Mouse (Mus musculus) left cerebral cortex, adult 2 months (tissue): ENCODE data around the gene Zic5. TPM values are rescaled to one million over a fixed set of nuclear protein-coding genes. Genes with fewer than 3 reads are reported as not detected.

Experiments
- DNase-seq, 2 experiments: peaks; one replicate each; pipeline ENCODE4 v3.0.0; 2021 to 2022; ENCODE audit warnings: low spot score in 2 of 2, mixed read lengths in 1 of 2; ENCODE audit errors: extremely low spot score in 1 of 2
- H3K27ac ChIP-seq: fragments of 200-600 bp; 2 replicates; pipeline ENCODE4 v1.8.1; 2022
- H3K4me3 ChIP-seq: fragments of 200-600 bp; 2 replicates; pipeline ENCODE4 v1.8.1; 2022
- CTCF ChIP-seq: fragments of 200-600 bp; IDR thresholded peaks from 2 replicates; pipeline ENCODE4 v1.8.1; 2022; ENCODE audit warnings: antibody characterized with exemption, mild to moderate bottlenecking, moderate library complexity
- intact Hi-C: fragments of 180-260 bp; cut with DNase I; formaldehyde crosslinking; loops from one replicate; pipeline ENCODE4 v1.15.1; 2025
- long read RNA-seq, 2 experiments: library from polyadenylated mRNA; stranded (forward); transcript quantifications; one replicate each; pipeline ENCODE4 v2.0.0; 2021; ENCODE audit warnings: borderline mapping rate in 2 of 2
- total RNA-seq, 2 experiments: library from RNA; stranded (reverse); gene quantifications; 2 replicates each; pipeline ENCODE4 v1.2.3; 2021

Zic5 gene
- total RNA-seq, result 1 to 10 TPM; 4.1 to 4.8 TPM
- long read RNA-seq, experiment 1, full-length matches to known transcripts, result 3 of 3 reads
- long read RNA-seq, experiment 1, partial matches to known transcripts, result 0 of 3 reads
- long read RNA-seq, experiment 1, other reads (novel, unspliced or antisense), result 0 of 3 reads
- long read RNA-seq, experiment 2, result 0 reads

DNA sequence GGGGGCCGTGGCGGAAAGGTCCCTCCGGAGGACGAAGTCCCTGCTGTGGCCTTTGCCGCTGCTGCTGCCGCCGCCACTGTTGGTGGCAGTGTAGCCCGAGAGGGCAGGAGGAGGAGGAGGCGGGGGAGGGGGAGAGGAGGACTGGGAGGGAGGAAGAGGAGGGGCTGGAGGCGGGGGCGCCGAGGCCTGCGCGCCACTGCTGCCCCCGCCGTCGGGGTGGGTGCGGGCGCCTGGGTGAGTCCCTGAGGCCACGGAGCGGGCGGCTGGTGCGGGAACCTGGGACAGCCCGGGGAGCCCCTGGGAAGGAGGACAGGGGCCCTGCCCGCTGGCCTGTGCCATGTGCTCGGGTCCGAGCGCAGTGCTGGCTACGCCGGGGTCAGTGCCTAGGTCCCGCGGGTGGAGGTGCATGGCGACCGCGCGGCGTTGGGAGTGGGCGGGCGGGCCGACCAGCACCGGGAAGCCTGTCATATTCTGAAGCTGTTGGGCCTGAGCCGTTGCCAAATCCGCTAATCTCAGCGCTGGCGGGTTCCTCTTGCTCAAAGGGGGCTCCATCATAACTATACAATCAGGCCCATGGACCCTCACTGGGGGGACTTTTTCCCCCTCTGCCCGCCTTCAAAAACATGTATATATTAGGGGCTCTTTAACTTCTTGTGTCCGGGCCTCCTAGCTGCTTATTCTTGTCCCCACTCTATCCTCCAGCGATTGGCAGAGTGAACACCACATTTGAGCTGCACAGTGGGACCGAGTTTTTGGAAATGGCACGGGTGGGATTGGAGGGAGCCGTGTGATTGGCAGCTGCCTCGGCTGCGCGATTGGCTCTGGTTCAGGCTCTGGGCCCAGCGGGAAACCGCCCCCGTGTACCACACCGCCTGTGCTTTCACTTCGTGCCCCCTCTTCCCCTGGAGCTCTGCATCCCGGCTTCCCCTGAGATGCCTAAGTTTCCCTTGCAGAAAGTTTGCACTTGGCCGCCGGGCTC, at the start of gene Zic5:
Gene Zic5, minus strand, starts transcription at position 915 of the 979 bp plus-strand sequence.
- Histone ChIP-seq H3K27ac (peak within 1 kb of the TSS; percentile 81), H3K4me3 (peak within 1 kb of the TSS; percentile 51)
- no peak for TF ChIP-seq CTCF
- no peak for DNase-seq
- intact Hi-C loops, result loop anchor here (10.0 kb wide), 1 partner anchor 360 kb away; the partner anchor contains the start of gene Tm9sf2

DNA sequence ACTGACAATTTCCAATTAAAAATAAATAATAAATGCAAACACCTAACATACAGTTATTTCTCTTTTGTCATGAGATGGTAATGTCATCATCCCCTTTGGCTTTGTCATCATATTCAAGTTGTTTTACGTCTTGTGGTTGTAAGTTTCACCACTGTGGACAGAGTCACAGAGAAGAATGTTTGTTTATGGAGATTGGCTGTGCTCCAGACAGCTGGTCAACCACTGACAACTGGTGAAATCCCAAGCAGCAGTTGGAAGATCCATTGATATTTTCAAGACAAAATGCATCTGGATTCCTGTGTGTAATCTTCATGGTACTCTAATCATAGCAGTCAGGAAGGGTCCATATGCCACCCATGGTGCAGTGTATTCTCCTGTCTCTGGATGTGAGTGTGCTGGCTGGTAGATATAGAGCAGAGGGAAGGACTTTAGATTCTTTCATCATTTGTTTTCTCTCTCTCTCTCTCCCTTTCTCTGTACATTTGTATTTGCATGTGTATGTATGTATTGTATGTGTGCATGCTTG, 48.1 kb upstream of the Zic5 start:
- intact Hi-C loops, result loop anchor here (5.0 kb wide), 1 partner anchor 364 kb away; no protein-coding TSS in a partner anchor
- H3K27ac ChIP-seq, result no peak overlapping the region
- H3K4me3 ChIP-seq, result no peak overlapping the region
- TF ChIP-seq CTCF, result no peak
- no peak for DNase-seq

DNA sequence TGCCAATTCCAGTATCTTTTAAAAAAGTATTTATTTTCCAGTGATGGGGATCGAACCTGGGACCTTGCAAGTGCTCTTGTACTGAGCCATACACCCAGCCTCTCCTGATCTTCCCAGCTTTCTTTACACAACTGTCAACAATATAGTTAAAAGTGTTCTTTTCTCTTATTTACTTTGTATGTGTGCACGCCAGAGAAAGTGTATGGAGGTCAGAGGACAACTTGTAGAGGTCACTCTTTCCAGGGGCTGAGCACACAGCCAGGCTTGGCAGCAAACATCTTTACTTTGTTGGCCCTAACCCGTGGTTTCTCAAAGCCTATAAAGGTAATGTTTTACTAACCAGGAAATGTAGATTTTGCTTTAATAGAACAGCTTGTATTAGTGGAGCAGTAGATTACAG, 46.0 kb upstream of the Zic5 start:
- H3K4me3 ChIP-seq, result no peak overlapping the region
- DNase-seq, result no peak
- H3K27ac ChIP-seq, result no peak overlapping the region
- TF ChIP-seq CTCF, result no peak
- intact Hi-C loops, result loop anchor here (5.0 kb wide), 1 partner anchor 366 kb away; no protein-coding TSS in a partner anchor

DNA sequence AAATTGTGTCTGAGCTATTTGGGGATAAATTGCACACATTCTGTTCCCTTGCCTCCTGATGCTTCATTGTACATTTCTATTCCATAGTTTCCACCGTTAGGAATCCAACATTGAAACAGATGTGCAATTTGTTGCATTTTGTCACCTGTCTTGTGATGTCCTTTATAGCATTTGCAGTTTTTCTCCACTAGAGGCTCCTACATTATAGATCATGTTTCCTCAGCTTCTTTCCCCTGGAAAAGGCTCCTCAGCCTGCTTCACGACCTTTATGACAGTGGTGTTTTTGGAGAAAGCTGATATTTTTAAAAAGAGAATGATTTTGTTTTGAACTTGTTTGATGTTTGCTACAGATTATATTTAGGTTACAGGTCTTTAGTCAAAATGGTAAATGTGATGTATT, 43.6 kb upstream of the Zic5 start:
- intact Hi-C loops, result no loop called here

DNA sequence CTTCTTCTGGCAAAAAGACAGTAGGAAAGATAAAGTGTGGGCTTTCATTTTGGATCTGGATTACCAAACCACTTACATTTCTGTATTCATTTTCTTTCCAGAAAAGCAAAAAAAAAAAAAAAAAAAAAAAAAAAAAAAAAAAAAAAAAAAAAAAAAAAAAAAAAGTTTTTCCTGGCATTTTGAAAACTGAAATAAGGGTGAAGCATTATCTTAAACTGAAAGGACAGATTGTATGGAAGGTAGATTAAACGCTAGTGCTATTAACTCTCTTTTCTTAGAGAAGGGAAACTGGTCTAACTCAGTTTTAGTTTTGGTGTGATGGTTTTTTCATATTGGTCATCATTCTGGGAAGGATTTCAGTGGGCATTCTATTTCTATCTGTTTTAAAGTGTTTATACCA, 26.5 kb upstream of the Zic5 start:
- intact Hi-C loops, result no loop called here
- TF ChIP-seq CTCF, result no peak
- no peak overlapping the region for H3K4me3 ChIP-seq
- H3K27ac ChIP-seq, result no peak overlapping the region
- no peak for DNase-seq

More for the DNA sequence above, 43.6 kb upstream of the Zic5 start:
- Histone ChIP-seq H3K27ac (no peak overlapping the region), H3K4me3 (no peak overlapping the region)
- no peak for DNase-seq
- TF ChIP-seq CTCF, result peak; percentile 65

DNA sequence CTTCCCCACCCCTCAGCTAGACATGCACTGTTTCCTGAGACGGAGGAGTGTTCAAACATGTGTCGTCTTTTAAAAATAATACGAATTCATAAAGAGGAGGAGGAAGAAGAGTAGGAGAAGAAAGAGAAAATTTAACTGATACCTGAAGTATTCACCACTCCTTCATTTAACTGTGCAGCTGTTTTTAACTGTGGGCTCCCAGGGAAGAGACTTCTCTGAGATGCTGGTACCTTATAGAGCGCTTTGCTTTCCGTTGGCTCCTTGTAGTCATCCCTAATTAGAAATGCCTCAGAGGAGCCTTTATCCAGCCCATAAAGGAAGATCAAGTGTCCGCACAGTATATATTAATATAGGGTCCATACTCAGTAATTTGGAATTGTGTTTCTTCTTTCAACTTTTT, 26.0 kb upstream of the Zic5 start:
- no peak for TF ChIP-seq CTCF
- H3K4me3 ChIP-seq, result no peak overlapping the region
- intact Hi-C loops, result no loop called here

DNA sequence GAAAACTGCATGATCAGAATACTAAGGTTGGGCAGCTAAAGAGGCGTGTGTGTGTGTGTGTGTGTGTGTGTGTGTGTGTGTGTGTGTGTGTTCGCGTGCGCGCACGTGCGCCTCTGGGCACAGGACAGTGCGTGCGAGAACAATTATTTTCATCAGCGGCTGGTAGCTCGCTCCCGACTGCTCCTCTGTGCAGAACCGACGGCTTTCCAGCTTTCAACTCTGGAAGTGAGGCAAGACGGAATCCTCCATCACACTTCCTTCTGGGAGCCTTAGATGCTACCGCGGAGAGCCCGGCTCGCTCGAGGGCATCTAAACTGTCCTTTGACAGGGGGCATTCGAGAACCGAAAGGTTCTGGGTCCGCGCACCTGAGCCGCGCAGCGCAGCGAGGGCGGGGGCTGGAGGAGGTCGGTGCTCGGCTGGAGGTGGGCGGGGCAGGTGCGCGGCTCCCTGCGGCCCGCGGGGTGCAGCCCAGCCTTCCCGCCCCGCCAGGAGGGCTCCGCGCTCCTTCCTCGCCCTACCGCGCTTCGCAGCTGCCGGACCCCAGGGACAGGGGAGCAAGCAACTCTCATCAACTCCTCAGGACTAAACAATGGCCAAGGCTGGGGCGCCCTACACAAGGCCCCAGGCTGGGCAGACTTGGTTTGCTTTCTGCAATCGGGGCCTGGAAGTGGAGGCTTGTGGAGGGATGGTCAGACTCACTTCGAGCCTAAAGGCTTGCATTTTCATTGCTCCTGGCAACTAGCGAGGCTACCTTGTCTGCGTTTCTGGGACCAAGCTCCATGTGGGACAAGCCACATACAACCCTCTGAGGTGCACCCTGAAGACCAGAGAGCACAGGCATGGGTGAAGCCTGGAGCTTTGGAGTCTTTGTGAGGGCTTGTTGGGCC, 25.2 kb upstream of the Zic5 start, which contains the start of gene Gm10837:
Gene Gm10837, plus strand, starts transcription at position 146 of the 888 bp plus-strand sequence.
- DNase-seq, result no peak
- TF ChIP-seq CTCF, result no peak
- Histone ChIP-seq H3K27ac (peak within 1 kb of the TSS; percentile 75), H3K4me3 (peak within 1 kb of the TSS; percentile 35)
- intact Hi-C loops, result no loop called here

More for the DNA sequence above, 26.0 kb upstream of the Zic5 start:
- H3K27ac ChIP-seq, result no peak overlapping the region; the same call in 1 of the 2 replicates
- no peak for DNase-seq

DNA sequence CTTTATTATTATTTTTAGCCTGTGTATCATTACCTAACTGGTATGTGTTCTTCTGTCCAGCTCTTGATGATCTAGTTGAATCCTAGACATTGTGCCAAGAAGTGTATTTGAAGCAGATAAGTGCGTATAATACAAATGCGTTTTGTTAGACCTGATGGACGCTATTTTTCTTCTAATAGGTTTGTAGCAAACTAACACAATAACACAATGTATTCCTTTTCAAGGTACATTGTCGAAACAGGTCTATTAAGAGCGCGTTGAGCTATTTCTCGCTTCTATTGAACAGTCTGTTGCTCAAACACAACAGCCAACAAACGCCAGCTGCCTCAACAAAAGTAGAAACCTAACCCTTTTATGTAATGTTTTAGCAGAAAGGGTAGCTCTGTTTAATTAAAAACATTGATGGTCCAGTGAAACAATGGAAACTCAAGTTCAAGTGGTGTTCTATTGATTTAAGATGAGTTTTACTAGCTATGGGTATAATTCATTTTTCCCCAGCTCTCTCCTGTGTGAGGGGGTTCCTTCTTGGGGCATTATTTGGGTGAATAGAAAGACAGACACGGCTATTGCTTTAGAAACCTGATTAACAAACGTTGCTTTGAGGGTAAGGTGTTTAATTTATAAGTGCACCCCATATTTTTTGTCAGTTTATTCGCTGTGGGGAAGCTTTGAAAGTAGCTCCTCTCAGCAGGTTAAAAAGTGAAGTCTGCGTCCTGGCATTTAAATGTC, 24.4 kb upstream of the Zic5 start:
- intact Hi-C loops, result no loop called here
- H3K4me3 ChIP-seq, result peak overlapping the region; percentile 1

DNA sequence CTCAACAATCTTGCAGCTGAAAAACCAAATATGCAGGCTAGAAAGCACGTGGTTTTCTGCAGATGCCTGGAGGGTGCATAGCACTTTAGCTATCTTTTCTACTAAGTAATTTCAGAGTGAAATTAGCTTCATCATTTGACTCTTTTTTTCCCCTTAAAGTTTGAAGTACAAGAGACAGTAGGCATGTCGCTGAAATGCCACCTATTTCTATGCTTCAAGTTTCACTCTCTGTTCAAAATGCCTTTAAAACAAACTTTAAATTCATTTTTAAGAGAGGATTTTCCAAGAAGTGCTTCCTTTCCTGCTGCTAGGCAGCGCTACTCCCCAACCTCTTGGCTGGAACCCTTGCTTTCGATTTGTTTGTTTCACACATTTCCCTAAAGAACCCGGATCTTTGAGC, 23.6 kb upstream of the Zic5 start:
- H3K27ac ChIP-seq, result peak overlapping the region; percentile 29; the same call in 1 of the 2 replicates
- intact Hi-C loops, result no loop called here
- H3K4me3 ChIP-seq, result peak overlapping the region; percentile 1; the same call in 1 of the 2 replicates
- no peak for TF ChIP-seq CTCF
- DNase-seq, result no peak

More for the DNA sequence above, 24.4 kb upstream of the Zic5 start:
- DNase-seq, result no peak
- TF ChIP-seq CTCF, result no peak
- peak overlapping the region; percentile 9; the same call in 1 of the 2 replicates for H3K27ac ChIP-seq

DNA sequence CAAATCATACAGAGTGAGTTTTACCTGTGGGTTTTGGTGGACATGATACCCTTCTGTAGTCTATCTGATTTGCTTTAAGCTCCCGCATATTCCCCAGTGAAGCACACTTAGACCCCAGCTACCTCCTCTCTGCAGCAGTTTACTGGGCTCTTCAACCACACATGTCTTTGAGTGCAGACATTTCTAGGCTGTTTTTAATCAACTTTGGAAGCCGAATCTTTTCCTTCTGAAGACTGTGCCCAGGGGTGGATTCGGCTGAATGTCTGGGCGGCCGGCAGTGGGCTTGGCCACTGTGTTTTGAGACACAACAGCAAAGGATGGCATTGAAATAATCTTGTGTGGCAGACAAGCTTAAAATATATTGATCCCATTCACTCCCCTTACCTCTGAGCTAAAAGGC, 21.9 kb upstream of the Zic5 start:
- no peak for TF ChIP-seq CTCF
- peak overlapping the region; percentile 6; the same call in 1 of the 2 replicates for H3K27ac ChIP-seq
- intact Hi-C loops, result no loop called here
- H3K4me3 ChIP-seq, result no peak overlapping the region
- no peak for DNase-seq
